Mouse (Mus musculus) testis, adult 2 months (tissue): Measurements from ENCODE around the gene Cntd1. TPM values are rescaled to one million over a fixed set of nuclear protein-coding genes. Genes with fewer than 3 reads are reported as not detected.
A peak's percentile ranks its signal among the peaks of the same experiment; 100 is the strongest.

Source experiments
- H3K27ac ChIP-seq: fragments of 200-500 bp; 2 replicates; pipeline ENCODE4 v1.5.1; 2012; ENCODE audit warnings: low read depth, low read length; ENCODE audit not compliant: control insufficient read depth, insufficient read depth
- H3K27me3 ChIP-seq: fragments of 200-500 bp; 2 replicates; pipeline ENCODE4 v1.6.1; 2012; ENCODE audit warnings: mild to moderate bottlenecking, low read length, moderate library complexity; ENCODE audit not compliant: control insufficient read depth, insufficient read depth
- H3K36me3 ChIP-seq: fragments of 200-500 bp; 2 replicates; pipeline ENCODE4 v1.6.1; 2012; ENCODE audit warnings: mild to moderate bottlenecking, low read length; ENCODE audit not compliant: control insufficient read depth, insufficient read depth
- H3K4me1 ChIP-seq: fragments of 200-500 bp; 2 replicates; pipeline ENCODE4 v1.6.1; 2012; ENCODE audit warnings: low read length; ENCODE audit not compliant: control insufficient read depth, insufficient read depth
- H3K4me3 ChIP-seq: fragments of 200-500 bp; 2 replicates; pipeline ENCODE4 v1.5.1; 2012; ENCODE audit warnings: low read depth, mild to moderate bottlenecking, low read length, moderate library complexity, mixed read lengths; ENCODE audit not compliant: control insufficient read depth
- CTCF ChIP-seq: fragments of 200-500 bp; IDR thresholded peaks from 2 replicates; pipeline ENCODE4 v1.5.1; 2012; ENCODE audit warnings: low read depth, mild to moderate bottlenecking, inconsistent platforms, low read length, moderate library complexity; ENCODE audit not compliant: control insufficient read depth, insufficient read depth, insufficient replicate concordance
- POLR2A ChIP-seq: fragments of 200-500 bp; IDR thresholded peaks from 2 replicates; pipeline ENCODE4 v1.6.1; 2012; ENCODE audit warnings: low read depth, mild to moderate bottlenecking, inconsistent platforms, low read length, moderate library complexity; ENCODE audit not compliant: control insufficient read depth
- polyA plus RNA-seq: library from polyadenylated mRNA; depleted of rRNA; stranded (reverse); fragments of >200 nt; gene quantifications from 2 replicates; pipeline ENCODE4 v1.2.3, GENCODE M21; 2012; rRNA removed

The Cntd1 gene
- polyA plus RNA-seq, 1 experiment = 54.6 TPM

- no peak overlapping the region for H3K4me3 ChIP-seq
- H3K4me1 ChIP-seq = peaks cover 7% of the 10 kb centered on the region
- H3K27ac ChIP-seq = no peak overlapping the region
- TF ChIP-seq CTCF = peak; percentile 26; the same call in 1 of the 2 replicates
- TF ChIP-seq POLR2A = no peak
- no peaks in the 10 kb centered on the region for H3K36me3 ChIP-seq
- H3K27me3 ChIP-seq = no peaks in the 10 kb centered on the region
Observed at GRCm38 (mm10) chr11:101335685-101336084, 56.9 kb downstream of the Cntd1 start.

GRCm38 (mm10) chr11:101338123-101338760 lies 59.4 kb downstream of the Cntd1 start:
- TF ChIP-seq POLR2A = no peak
- no peak for TF ChIP-seq CTCF
- Histone ChIP-seq H3K4me1 (peaks cover 7% of the 10 kb centered on the region), H3K27me3 (no peaks in the 10 kb centered on the region), H3K4me3 (no peak overlapping the region), H3K27ac (no peak overlapping the region), H3K36me3 (no peaks in the 10 kb centered on the region)

Other genes starting within 250 kb of the Cntd1 start
- 46.2 and 46.3 TPM in 2 replicates for gene Naglu, start 209.0 kb upstream of the Cntd1 start, polyA plus RNA-seq
- gene Hsd17b1, start 200.6 kb upstream of the Cntd1 start, polyA plus RNA-seq = 0.66 and 0.88 TPM in 2 replicates
- gene Coasy, start 196.4 kb upstream of the Cntd1 start, polyA plus RNA-seq = 21.0 and 21.7 TPM in 2 replicates
- 6.4 and 6.7 TPM in 2 replicates for gene Mlx, start 191.7 kb upstream of the Cntd1 start, polyA plus RNA-seq
- gene Psmc3ip, start 183.6 kb upstream of the Cntd1 start, polyA plus RNA-seq = 77.6 and 77.9 TPM in 2 replicates
- gene Retreg3, start 159.1 kb upstream of the Cntd1 start, polyA plus RNA-seq = 51.5 and 53.8 TPM in 2 replicates
- 22.4 and 27.3 TPM in 2 replicates for gene Tubg1, start 159.1 kb upstream of the Cntd1 start, polyA plus RNA-seq
- 1.6 and 1.9 TPM in 2 replicates for gene Tubg2, start 123.1 kb upstream of the Cntd1 start, polyA plus RNA-seq
- gene Cntnap1, start 108.5 kb upstream of the Cntd1 start, polyA plus RNA-seq = 0.40 and 0.44 TPM in 2 replicates
- 2.6 and 4.1 TPM in 2 replicates for gene Plekhh3, start 107.7 kb upstream of the Cntd1 start, polyA plus RNA-seq
- gene Ccr10, start 103.6 kb upstream of the Cntd1 start, polyA plus RNA-seq = 0.05 TPM in 1 of 2 replicates, not detected in the other
- gene Ezh1, start 52.5 kb upstream of the Cntd1 start, polyA plus RNA-seq = 14.3 and 14.5 TPM in 2 replicates
- 5.6 and 5.8 TPM in 2 replicates for gene Ramp2, start 33.0 kb upstream of the Cntd1 start, polyA plus RNA-seq
- gene Vps25, start 25.3 kb upstream of the Cntd1 start, polyA plus RNA-seq = 26.1 and 26.2 TPM in 2 replicates
- gene Wnk4, start 18.4 kb upstream of the Cntd1 start, polyA plus RNA-seq = 10.8 and 12.3 TPM in 2 replicates
- 46.6 and 62.4 TPM in 2 replicates for gene Coa3, start 102 bp downstream of the Cntd1 start, polyA plus RNA-seq
- gene Becn1, start 23.3 kb downstream of the Cntd1 start, polyA plus RNA-seq = 111 and 116 TPM in 2 replicates
- 59.1 and 74.5 TPM in 2 replicates for gene Psme3, start 37.2 kb downstream of the Cntd1 start, polyA plus RNA-seq
- gene Aoc2, start 46.1 kb downstream of the Cntd1 start, polyA plus RNA-seq = 4.7 TPM in 2 replicates
- gene Aoc3, start 51.6 kb downstream of the Cntd1 start, polyA plus RNA-seq = 4.2 and 4.4 TPM in 2 replicates
- gene G6pc, start 88.5 kb downstream of the Cntd1 start, polyA plus RNA-seq = not detected in 2 replicates
- gene Aarsd1, start 138.6 kb downstream of the Cntd1 start, polyA plus RNA-seq = 17.9 and 18.7 TPM in 2 replicates
- 0.14 and 0.38 TPM in 2 replicates for gene Gm27029, start 145.8 kb downstream of the Cntd1 start, polyA plus RNA-seq
- gene Rundc1, start 146.1 kb downstream of the Cntd1 start, polyA plus RNA-seq = 8.9 and 9.4 TPM in 2 replicates
- 34.6 and 39.1 TPM in 2 replicates for gene Ptges3l, start 146.3 kb downstream of the Cntd1 start, polyA plus RNA-seq
- gene Rpl27, start 163.3 kb downstream of the Cntd1 start, polyA plus RNA-seq = 161 and 224 TPM in 2 replicates
- gene Ifi35, start 169.4 kb downstream of the Cntd1 start, polyA plus RNA-seq = 3.2 and 3.6 TPM in 2 replicates
- 19.2 and 21.1 TPM in 2 replicates for gene Rnd2, start 186.0 kb downstream of the Cntd1 start, polyA plus RNA-seq
- gene Vat1, start 187.2 kb downstream of the Cntd1 start, polyA plus RNA-seq = 40.0 and 43.3 TPM in 2 replicates